Mouse (Mus musculus) heart, postnatal 0 days (tissue): ENCODE measurements at regions not wholly inside any gene's neighbourhood (a gene's known extent, or its start where the extent isn't known, plus 50 kb on each side); places are given as distances from the start of the nearest gene placed in this dataset.
A peak's percentile ranks its signal among the peaks of the same experiment; 100 is the strongest.

Experiments used
- ATAC-seq: fragments of 200-750 bp; cut with Nextera tagmentation; 2 replicates; pipeline ENCODE4 v1.8.0; 2017; ENCODE audit warnings: low read depth, moderate number of reproducible peaks, moderate library complexity; ENCODE audit not compliant: insufficient read depth
- DNase-seq: peaks from one replicate; pipeline ENCODE4 v3.0.0-alpha.2; 2016; ENCODE audit warnings: low spot score
- H3K27ac ChIP-seq: fragments of 300-500 bp; sonication (generic); 2 replicates; pipeline ENCODE4 v1.5.1; 2014; ENCODE audit warnings: low read depth, mild to moderate bottlenecking
- H3K27me3 ChIP-seq: fragments of 300-500 bp; sonication (generic); 2 replicates; pipeline ENCODE4 v1.6.1; 2014; ENCODE audit warnings: low read length, mixed read lengths; ENCODE audit not compliant: control insufficient read depth, insufficient read depth
- H3K36me3 ChIP-seq: fragments of 300-500 bp; sonication (generic); replicated peaks from 2 replicates; pipeline ENCODE4 v1.6.1; 2014; ENCODE audit warnings: low read length, mixed read lengths; ENCODE audit not compliant: control insufficient read depth, insufficient read depth
- H3K4me1 ChIP-seq: fragments of 300-500 bp; sonication (generic); 2 replicates; pipeline ENCODE4 v1.6.1; 2014; ENCODE audit warnings: antibody characterized with exemption; ENCODE audit not compliant: control insufficient read depth, insufficient read depth
- H3K4me2 ChIP-seq: fragments of 300-500 bp; sonication (generic); 2 replicates; pipeline ENCODE4 v1.6.1; 2014; ENCODE audit warnings: low read depth, mild to moderate bottlenecking, low read length, moderate library complexity
- H3K4me3 ChIP-seq: fragments of 300-500 bp; sonication (generic); 2 replicates; pipeline ENCODE4 v1.5.1; 2014; ENCODE audit warnings: low read depth, low read length
- H3K9ac ChIP-seq: fragments of 300-500 bp; sonication (generic); replicated peaks from 2 replicates; pipeline ENCODE4 v1.6.1; 2014; ENCODE audit warnings: low read depth, low read length, mixed read lengths
- H3K9me3 ChIP-seq: fragments of 300-500 bp; sonication (generic); replicated peaks from 2 replicates; pipeline ENCODE4 v1.6.1; 2016; ENCODE audit warnings: low read length; ENCODE audit not compliant: control insufficient read depth
- CTCF ChIP-seq: IDR thresholded peaks from 2 replicates; pipeline ENCODE4 v1.5.1; 2016; ENCODE audit warnings: antibody characterized with exemption, control low read depth, low read depth
- EP300 ChIP-seq: IDR thresholded peaks from 2 replicates; pipeline ENCODE4 v1.6.1; 2016; ENCODE audit warnings: antibody characterized with exemption, low read depth
- WGBS: fragments of 180-500 bp; shearing (Covaris S2); extraction: QIAGEN DNeasy Blood & Tissue Kit; methylation state at CpG from one replicate; pipeline ENCODE4 v1.1.7; 2014; 5-methylcytosine and 5-hydroxymethylcytosine counted together

GRCm38 (mm10) chr7:115300241-115300640 is 556.7 kb downstream of the Insc start:
- Histone ChIP-seq H3K36me3 (no peaks in the 10 kb centered on the region), H3K9ac (no peak overlapping the region), H3K4me2 (no peak overlapping the region), H3K27me3 (no peaks in the 10 kb centered on the region), H3K4me3 (no peak overlapping the region), H3K27ac (no peak overlapping the region), H3K4me1 (peaks cover 4% of the 10 kb centered on the region; the same call in 1 of the 2 replicates), H3K9me3 (no peaks in the 10 kb centered on the region)
- ATAC-seq: no peak
- no peak for DNase-seq
- TF ChIP-seq CTCF (no peak), EP300 (no peak)
- 77% methylated on average over 8 of the region's 8 CpGs for WGBS

- no peak for TF ChIP-seq CTCF
- no peak for TF ChIP-seq EP300
- Histone ChIP-seq H3K9me3 (no peaks in the 10 kb centered on the region), H3K4me3 (no peak overlapping the region), H3K4me1 (peaks cover 25% of the 10 kb centered on the region), H3K4me2 (no peak overlapping the region), H3K27me3 (no peaks in the 10 kb centered on the region), H3K9ac (no peak overlapping the region), H3K27ac (no peak overlapping the region), H3K36me3 (no peaks in the 10 kb centered on the region)
- no peak for ATAC-seq
- WGBS: 76% methylated on average over 4 of the region's 4 CpGs
- no peak for DNase-seq
Measured at GRCm38 (mm10) chr7:115308377-115308776, 564.9 kb downstream of the Insc start.

DNA sequence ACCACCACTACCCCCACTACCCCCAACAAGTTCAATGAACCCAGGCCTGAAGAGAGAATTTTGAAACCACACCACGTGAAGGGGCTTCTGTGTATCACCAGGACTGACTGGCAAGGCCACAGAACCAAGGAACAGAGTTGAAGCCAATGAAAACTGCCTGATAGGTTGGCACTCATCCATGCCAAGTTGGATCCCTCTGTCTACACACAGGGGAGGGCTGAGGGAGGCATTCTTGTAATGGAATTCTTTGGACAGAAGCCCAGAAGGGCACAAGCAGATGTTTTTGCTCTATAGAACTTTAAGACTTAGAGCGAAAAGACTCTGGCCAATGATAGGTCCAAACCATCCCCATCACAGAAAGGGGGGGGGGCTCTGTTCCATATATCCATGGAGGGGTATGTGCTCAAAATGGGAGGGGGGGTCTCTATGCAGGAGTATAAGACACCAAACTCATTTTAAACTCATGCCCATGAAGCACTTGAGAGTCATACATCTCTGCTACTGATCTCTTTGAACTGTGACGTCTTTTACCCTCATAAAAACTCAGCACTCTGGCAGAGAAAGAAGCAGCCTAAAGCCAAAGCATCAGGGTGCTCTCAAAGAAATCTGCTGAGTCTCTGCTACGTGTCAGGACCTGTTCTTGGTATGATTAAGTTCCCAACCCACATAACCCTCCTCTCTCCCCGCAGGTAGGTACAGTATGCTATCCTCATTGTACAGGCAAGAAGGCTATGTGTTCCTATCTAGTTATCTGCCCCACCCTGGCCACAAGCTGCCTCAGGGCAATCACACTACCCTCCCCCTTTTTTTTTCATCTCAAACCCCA is 567.1 kb downstream of the Insc start:
- Histone ChIP-seq H3K27ac (peak overlapping the region; percentile 46; the same call in 1 of the 2 replicates), H3K27me3 (no peaks in the 10 kb centered on the region), H3K4me1 (peaks cover 29% of the 10 kb centered on the region), H3K9me3 (no peaks in the 10 kb centered on the region), H3K9ac (no peak overlapping the region), H3K4me3 (no peak overlapping the region), H3K4me2 (no peak overlapping the region), H3K36me3 (no peaks in the 10 kb centered on the region)
- WGBS: 46% methylated on average over 5 of the region's 5 CpGs
- peak; percentile 93 for ATAC-seq
- DNase-seq: peak; percentile 86
- TF ChIP-seq CTCF (no peak), EP300 (no peak)

DNA sequence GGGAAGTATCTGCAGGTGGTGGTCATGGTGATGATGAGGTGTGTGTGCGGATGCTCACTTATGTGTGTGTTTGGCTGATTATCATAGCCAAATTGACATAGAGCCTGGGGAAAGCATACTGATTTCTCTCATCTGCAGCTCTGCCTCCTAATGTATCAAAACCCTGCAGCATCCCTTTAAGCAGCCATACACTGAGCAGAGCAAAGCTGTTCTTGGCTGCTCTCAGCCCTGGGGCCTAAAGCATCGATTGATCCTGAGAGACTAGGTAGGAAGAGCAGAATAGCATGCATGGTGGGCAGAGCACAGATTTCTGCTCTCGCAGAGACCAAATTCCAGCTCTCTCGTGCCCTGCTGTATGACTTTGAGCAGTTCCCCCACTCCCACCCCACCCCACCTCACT is 576.0 kb downstream of the Insc start:
- ATAC-seq (no peak), DNase-seq (no peak)
- Histone ChIP-seq H3K4me2 (no peak overlapping the region), H3K4me3 (no peak overlapping the region), H3K27ac (no peak overlapping the region), H3K27me3 (no peaks in the 10 kb centered on the region), H3K36me3 (no peaks in the 10 kb centered on the region), H3K9ac (no peak overlapping the region), H3K9me3 (no peaks in the 10 kb centered on the region), H3K4me1 (peaks cover 9% of the 10 kb centered on the region; the same call in 1 of the 2 replicates)
- 73% methylated on average over 4 of the region's 4 CpGs for WGBS
- TF ChIP-seq EP300 (no peak), CTCF (no peak)

GRCm38 (mm10) chr7:115322989-115323388 is 579.5 kb downstream of the Insc start:
- no peak for DNase-seq
- TF ChIP-seq EP300: no peak
- TF ChIP-seq CTCF: no peak
- no peak overlapping the region for H3K27ac ChIP-seq
- H3K9me3 ChIP-seq: no peaks in the 10 kb centered on the region
- 36% methylated on average over 5 of the region's 5 CpGs for WGBS
- no peak overlapping the region for H3K4me2 ChIP-seq
- ATAC-seq: no peak
- H3K4me1 ChIP-seq: peaks cover 9% of the 10 kb centered on the region; the same call in 1 of the 2 replicates
- H3K36me3 ChIP-seq: no peaks in the 10 kb centered on the region
- H3K27me3 ChIP-seq: no peaks in the 10 kb centered on the region
- no peak overlapping the region for H3K9ac ChIP-seq
- no peak overlapping the region for H3K4me3 ChIP-seq
